Mouse (Mus musculus) lung, embryonic 15.5 days (tissue): ENCODE data around the gene 4921524J17Rik. TPM values are rescaled to one million over a fixed set of nuclear protein-coding genes. Genes with fewer than 3 reads are reported as not detected.

Experiments used
- polyA plus RNA-seq: library from polyadenylated mRNA; unstranded; fragments of >200 nt; fragmentation: Nextera tagmentation; extraction: Ambion mirVana; gene quantifications from 2 replicates; pipeline ENCODE4 v1.2.1, GENCODE M21; 2015

The 4921524J17Rik gene
- polyA plus RNA-seq, 1 experiment from 2014 or later: 42.5 TPM

Other genes with a start within 250 kb of the 4921524J17Rik start
- not detected in 2 replicates for gene Olfr371, start 206.8 kb downstream of the 4921524J17Rik start, polyA plus RNA-seq
- 110 and 112 TPM in 2 replicates for gene Orc6, start 133.2 kb downstream of the 4921524J17Rik start, polyA plus RNA-seq
- 144 and 149 TPM in 2 replicates for gene Vps35, start 133.0 kb downstream of the 4921524J17Rik start, polyA plus RNA-seq
- gene Mylk3, start 46.5 kb downstream of the 4921524J17Rik start, polyA plus RNA-seq: 4.6 and 7.3 TPM in 2 replicates
- gene Gpt2, start 59.7 kb upstream of the 4921524J17Rik start, polyA plus RNA-seq: 18.1 and 18.6 TPM in 2 replicates
- gene Dnaja2, start 122.5 kb upstream of the 4921524J17Rik start, polyA plus RNA-seq: 144 and 160 TPM in 2 replicates